Mouse (Mus musculus): ENCODE data around the gene Glt8d2. TPM values are rescaled to one million over a fixed set of nuclear protein-coding genes. Genes with fewer than 3 reads are reported as not detected.
A peak's percentile ranks its signal among the peaks of the same experiment; 100 is the strongest.
"Not testable (repeated sequence)": the region's sequence is repeated elsewhere in the genome, so short reads cannot be mapped to it uniquely, and the experiment has no call there.

The Glt8d2 gene
- polyA plus RNA-seq, 1 experiment from 2014 or later: 1.5 TPM

GRCm38 (mm10) chr10:82636321-82636720 is 54.1 kb downstream of the Glt8d2 start:
- no peak for TF ChIP-seq CTCF (IDR thresholded peaks at IDR 0.05; ENCODE audit: low read depth)
- Histone ChIP-seq H3K27ac (ENCODE audit: low read depth, low read length) (no peak overlapping the region), H3K4me3 (ENCODE audit: low read depth, low read length) (no peak overlapping the region), H3K4me2 (replicated peaks; ENCODE audit: low read depth) (no peak overlapping the region), H3K9ac (ENCODE audit: low read depth, low read length) (no peak overlapping the region), H3K4me1 (replicated peaks; ENCODE audit: control insufficient read depth, insufficient read depth, low read length) (no peaks in the 10 kb centered on the region), H3K36me3 (ENCODE audit: control insufficient read depth, insufficient read depth) (peaks cover 33% of the 10 kb centered on the region), H3K9me3 (ENCODE audit: control insufficient read depth) (no peaks in the 10 kb centered on the region), H3K27me3 (replicated peaks; ENCODE audit: control insufficient read depth, insufficient read depth, low read length) (no peaks in the 10 kb centered on the region)
- ATAC-seq: no peak
- 95% methylated on average over 3 of the region's 3 CpGs for WGBS

- Histone ChIP-seq H3K4me3 (ENCODE audit: low read depth, low read length) (no peak overlapping the region), H3K4me1 (replicated peaks; ENCODE audit: control insufficient read depth, insufficient read depth, low read length) (peaks cover 4% of the 10 kb centered on the region), H3K27me3 (replicated peaks; ENCODE audit: control insufficient read depth, insufficient read depth, low read length) (no peaks in the 10 kb centered on the region), H3K4me2 (replicated peaks; ENCODE audit: low read depth) (no peak overlapping the region), H3K9ac (ENCODE audit: low read depth, low read length) (no peak overlapping the region), H3K36me3 (ENCODE audit: control insufficient read depth, insufficient read depth) (peaks cover 15% of the 10 kb centered on the region), H3K27ac (ENCODE audit: low read depth, low read length) (no peak overlapping the region), H3K9me3 (ENCODE audit: control insufficient read depth) (no peaks in the 10 kb centered on the region)
- ATAC-seq: no peak
- no peak for TF ChIP-seq CTCF (IDR thresholded peaks at IDR 0.05; ENCODE audit: low read depth)
- WGBS: 96% methylated on average over 7 of the region's 7 CpGs
These were observed 56.1 kb downstream of the Glt8d2 start for GRCm38 (mm10) chr10:82634348-82634747.

GRCm38 (mm10) chr10:82632496-82633280 is 57.8 kb downstream of the Glt8d2 start:
- 93% methylated on average over 12 of the region's 12 CpGs for WGBS
- no peak for TF ChIP-seq CTCF (IDR thresholded peaks at IDR 0.05; ENCODE audit: low read depth)
- peaks cover 4% of the 10 kb centered on the region for H3K4me1 ChIP-seq (replicated peaks; ENCODE audit: control insufficient read depth, insufficient read depth, low read length)
- no peak for ATAC-seq
- no peak overlapping the region for H3K9ac ChIP-seq (ENCODE audit: low read depth, low read length)
- peaks cover 6% of the 10 kb centered on the region for H3K36me3 ChIP-seq (ENCODE audit: control insufficient read depth, insufficient read depth)
- no peaks in the 10 kb centered on the region for H3K27me3 ChIP-seq (replicated peaks; ENCODE audit: control insufficient read depth, insufficient read depth, low read length)
- no peak overlapping the region for H3K4me2 ChIP-seq (replicated peaks; ENCODE audit: low read depth)
- no peak overlapping the region for H3K4me3 ChIP-seq (ENCODE audit: low read depth, low read length)
- H3K27ac ChIP-seq (ENCODE audit: low read depth, low read length): no peak overlapping the region
- H3K9me3 ChIP-seq (ENCODE audit: control insufficient read depth): no peaks in the 10 kb centered on the region

- WGBS: 79% methylated on average over 7 of the region's 7 CpGs
- ATAC-seq: no peak
- no peak for TF ChIP-seq CTCF (IDR thresholded peaks at IDR 0.05; ENCODE audit: low read depth)
- Histone ChIP-seq H3K9ac (ENCODE audit: low read depth, low read length) (no peak overlapping the region), H3K4me3 (ENCODE audit: low read depth, low read length) (no peak overlapping the region), H3K27ac (ENCODE audit: low read depth, low read length) (no peak overlapping the region), H3K27me3 (replicated peaks; ENCODE audit: control insufficient read depth, insufficient read depth, low read length) (no peaks in the 10 kb centered on the region), H3K9me3 (ENCODE audit: control insufficient read depth) (no peaks in the 10 kb centered on the region), H3K4me1 (replicated peaks; ENCODE audit: control insufficient read depth, insufficient read depth, low read length) (peaks cover 4% of the 10 kb centered on the region), H3K36me3 (ENCODE audit: control insufficient read depth, insufficient read depth) (no peaks in the 10 kb centered on the region), H3K4me2 (replicated peaks; ENCODE audit: low read depth) (peak overlapping the region; percentile 78; the same call in 1 of the 2 replicates)
These were observed 59.3 kb downstream of the Glt8d2 start for GRCm38 (mm10) chr10:82631133-82631532.

GRCm38 (mm10) chr10:82630497-82630896 is 60.0 kb downstream of the Glt8d2 start:
- Histone ChIP-seq H3K27ac (ENCODE audit: low read depth, low read length) (no peak overlapping the region), H3K4me1 (replicated peaks; ENCODE audit: control insufficient read depth, insufficient read depth, low read length) (peaks cover 4% of the 10 kb centered on the region), H3K4me3 (ENCODE audit: low read depth, low read length) (peak overlapping the region; percentile 61), H3K27me3 (replicated peaks; ENCODE audit: control insufficient read depth, insufficient read depth, low read length) (no peaks in the 10 kb centered on the region), H3K9me3 (ENCODE audit: control insufficient read depth) (no peaks in the 10 kb centered on the region), H3K9ac (ENCODE audit: low read depth, low read length) (peak overlapping the region; percentile 72), H3K36me3 (ENCODE audit: control insufficient read depth, insufficient read depth) (no peaks in the 10 kb centered on the region), H3K4me2 (replicated peaks; ENCODE audit: low read depth) (peak overlapping the region; percentile 78)
- 7% methylated on average over 7 of the region's 7 CpGs for WGBS
- no peak for ATAC-seq
- no peak for TF ChIP-seq CTCF (IDR thresholded peaks at IDR 0.05; ENCODE audit: low read depth)

- 0% methylated on average over 46 of the region's 78 CpGs for WGBS
- H3K9me3 ChIP-seq (ENCODE audit: control insufficient read depth); H3K27me3 ChIP-seq (replicated peaks; ENCODE audit: control insufficient read depth, insufficient read depth, low read length); H3K36me3 ChIP-seq (ENCODE audit: control insufficient read depth, insufficient read depth); H3K4me1 ChIP-seq (replicated peaks; ENCODE audit: control insufficient read depth, insufficient read depth, low read length): not testable (repeated sequence)
- peak within 1 kb of the TSS; percentile 72 for H3K9ac ChIP-seq (ENCODE audit: low read depth, low read length)
- ATAC-seq: peak; percentile 99
- H3K27ac ChIP-seq (ENCODE audit: low read depth, low read length): peak within 1 kb of the TSS; percentile 88
- peak within 1 kb of the TSS; percentile 61 for H3K4me3 ChIP-seq (ENCODE audit: low read depth, low read length)
- H3K4me2 ChIP-seq (replicated peaks; ENCODE audit: low read depth): peak within 1 kb of the TSS; percentile 89
These were observed 60.7 kb downstream of the Glt8d2 start, which contains the start of gene Tdg for GRCm38 (mm10) chr10:82629586-82630255. Tdg (plus strand) TSS chr10:82629828.

All from intestine, postnatal 0 days (tissue).